Mouse (Mus musculus) T-helper 1 cell (primary cell): Measurements from ENCODE around the gene Zfp27.

ENCODE experiments used
- in situ Hi-C: fragments of 300-600 bp; cut with MboI, MseI; formaldehyde crosslinking; loops from one replicate; pipeline ENCODE4 v1.15.1; 2025; ENCODE audit warnings: high pct_unique_total_duplicates

Zfp27 gene

GRCm38 (mm10) chr7:29905966-29906681, at the start of gene Zfp27:
Gene Zfp27, minus strand, starts transcription at chr7:29906572.
- in situ Hi-C loops, result loop anchor here (5.0 to 10.0 kb wide), 2 partner anchors 51 to 134 kb away; partner anchors contain the start of genes Zfp420 and Zfp940

- in situ Hi-C loops, result loop anchor here (5.0 kb wide), 1 partner anchor 92 kb away; no protein-coding TSS in a partner anchor
Measured at GRCm38 (mm10) chr7:29954731-29955130, 48.4 kb upstream of the Zfp27 start.

- in situ Hi-C loops, result loop anchor here (5.0 kb wide), 1 partner anchor 91 kb away; no protein-coding TSS in a partner anchor
Measured at GRCm38 (mm10) chr7:29953513-29954401, 47.4 kb upstream of the Zfp27 start, which contains the start of gene Zfp74. Gene Zfp74, minus strand, starts transcription at chr7:29954089.

- in situ Hi-C loops, result loop anchor here (5.0 kb wide), 1 partner anchor 91 kb away; no protein-coding TSS in a partner anchor
Measured at GRCm38 (mm10) chr7:29953086-29953485, 46.7 kb upstream of the Zfp27 start.

DNA sequence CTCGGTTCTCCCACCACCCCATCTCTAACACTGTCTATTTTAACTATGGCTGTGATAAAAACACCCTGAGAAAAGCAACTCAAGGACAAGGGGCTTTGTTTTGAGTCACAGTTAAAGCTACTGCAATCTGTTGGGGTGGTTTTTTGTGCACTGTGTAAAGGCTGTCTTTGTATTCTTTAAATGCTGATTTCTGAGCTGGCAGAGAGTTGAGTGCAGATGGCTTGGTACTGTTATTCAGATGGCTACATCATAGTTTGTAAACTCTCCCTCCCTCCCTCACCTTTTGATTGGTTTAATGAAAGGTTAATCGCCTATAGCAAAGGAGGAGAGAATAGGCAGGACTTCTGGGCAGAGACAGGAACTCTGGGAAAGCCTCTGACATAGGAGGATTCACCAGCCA, 37.8 kb upstream of the Zfp27 start:
- in situ Hi-C loops, result no loop called here

- in situ Hi-C loops, result no loop called here
Measured at GRCm38 (mm10) chr7:29943720-29944119, 37.3 kb upstream of the Zfp27 start.

- in situ Hi-C loops, result no loop called here
Measured at GRCm38 (mm10) chr7:29942740-29943139, 36.4 kb upstream of the Zfp27 start.

- in situ Hi-C loops, result no loop called here
Measured at GRCm38 (mm10) chr7:29941027-29941426, 34.7 kb upstream of the Zfp27 start.

- in situ Hi-C loops, result no loop called here
Measured at GRCm38 (mm10) chr7:29938856-29939255, 32.5 kb upstream of the Zfp27 start.

GRCm38 (mm10) chr7:29922780-29923179, 16.4 kb upstream of the Zfp27 start:
- in situ Hi-C loops, result no loop called here

- in situ Hi-C loops, result no loop called here
Measured at GRCm38 (mm10) chr7:29921439-29922093, 15.2 kb upstream of the Zfp27 start.

- in situ Hi-C loops, result no loop called here
Measured at GRCm38 (mm10) chr7:29918062-29918453, 11.7 kb upstream of the Zfp27 start.

DNA sequence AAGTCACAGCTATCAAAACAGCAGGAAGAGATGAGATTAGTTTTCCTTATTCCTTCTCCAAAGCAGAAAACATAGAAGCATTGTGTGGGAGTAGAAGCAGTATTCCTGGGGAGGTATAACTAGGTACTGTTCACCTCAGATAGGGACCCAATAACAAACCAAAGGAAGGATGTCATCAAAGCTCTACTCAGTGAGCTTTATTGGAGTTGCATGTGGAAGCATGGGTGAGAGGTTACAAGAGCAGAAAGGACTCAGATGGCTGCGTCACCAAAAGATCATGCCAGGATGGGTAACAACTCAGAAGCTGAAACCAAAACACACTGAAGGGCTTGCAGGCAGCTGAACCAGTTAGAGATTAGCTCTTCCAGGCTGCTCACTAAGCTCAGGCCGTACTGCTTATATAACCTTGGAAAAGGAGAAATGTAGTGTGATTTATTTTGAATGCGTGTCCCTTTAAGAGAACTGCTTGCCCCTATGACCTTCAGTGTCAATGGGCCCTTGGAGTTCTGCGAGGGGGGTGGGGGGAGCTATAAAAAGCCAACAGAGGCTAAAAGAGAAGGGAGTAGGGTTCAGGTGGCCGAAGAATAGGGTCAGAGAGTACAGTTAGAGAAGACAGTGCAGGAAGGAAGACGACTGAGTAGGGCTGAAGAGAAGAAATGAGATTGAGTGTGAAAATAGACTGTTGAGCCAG, 11.1 kb upstream of the Zfp27 start:
- in situ Hi-C loops, result no loop called here

GRCm38 (mm10) chr7:29912172-29912571, 5.8 kb upstream of the Zfp27 start:
- in situ Hi-C loops, result no loop called here

- in situ Hi-C loops, result no loop called here
Measured at GRCm38 (mm10) chr7:29910252-29910651, 3.9 kb upstream of the Zfp27 start.

- in situ Hi-C loops, result loop anchor here (5.0 to 10.0 kb wide), 2 partner anchors 54 to 136 kb away; partner anchors contain the start of genes Zfp420 and Zfp940
Measured at GRCm38 (mm10) chr7:29908130-29908950, 2.0 kb upstream of the Zfp27 start, which contains the start of gene Zfp383. Gene Zfp383, plus strand, starts transcription at chr7:29908223.

GRCm38 (mm10) chr7:29907206-29907605, 834 bp upstream of the Zfp27 start:
- in situ Hi-C loops, result loop anchor here (5.0 to 10.0 kb wide), 2 partner anchors 52 to 135 kb away; partner anchors contain the start of genes Zfp420 and Zfp940

GRCm38 (mm10) chr7:29906682-29907058, 298 bp upstream of the Zfp27 start:
- in situ Hi-C loops, result loop anchor here (5.0 to 10.0 kb wide), 2 partner anchors 52 to 134 kb away; partner anchors contain the start of genes Zfp420 and Zfp940

- in situ Hi-C loops, result loop anchor here (10.0 kb wide), 1 partner anchor 49 kb away; the partner anchor contains the start of genes Zfp420 and Zfp940
Measured at GRCm38 (mm10) chr7:29904101-29904500, 2.3 kb downstream of the Zfp27 start.

- in situ Hi-C loops, result no loop called here
Measured at GRCm38 (mm10) chr7:29898351-29898750, 8.0 kb downstream of the Zfp27 start.
